Mouse (Mus musculus): ENCODE measurements around the gene Grm8. TPM values are rescaled to one million over a fixed set of nuclear protein-coding genes. Genes with fewer than 3 reads are reported as not detected.

Gene Grm8
- polyA plus RNA-seq, 1 experiment from 2014 or later: 0.04 TPM

GRCm38 (mm10) chr6:27781371-27781770 lies 353.6 kb downstream of the Grm8 start:
- Histone ChIP-seq H3K36me3 (ENCODE audit: control insufficient read depth, insufficient read depth, low read length) (no peaks in the 10 kb centered on the region), H3K4me1 (replicated peaks; ENCODE audit: control insufficient read depth, insufficient read depth, low read length) (no peaks in the 10 kb centered on the region), H3K9me3 (ENCODE audit: control insufficient read depth, low read length) (no peaks in the 10 kb centered on the region), H3K27ac (ENCODE audit: low read length) (no peak overlapping the region), H3K4me3 (ENCODE audit: low read length) (no peak overlapping the region), H3K27me3 (ENCODE audit: control insufficient read depth, insufficient read depth, low read depth, low read length) (no peaks in the 10 kb centered on the region), H3K4me2 (ENCODE audit: low read depth, low read length) (no peak overlapping the region), H3K9ac (ENCODE audit: low read length) (no peak overlapping the region)
- no peak for ATAC-seq (ENCODE audit: low read depth)
- WGBS: 75% methylated on average over 3 of the region's 3 CpGs

DNA sequence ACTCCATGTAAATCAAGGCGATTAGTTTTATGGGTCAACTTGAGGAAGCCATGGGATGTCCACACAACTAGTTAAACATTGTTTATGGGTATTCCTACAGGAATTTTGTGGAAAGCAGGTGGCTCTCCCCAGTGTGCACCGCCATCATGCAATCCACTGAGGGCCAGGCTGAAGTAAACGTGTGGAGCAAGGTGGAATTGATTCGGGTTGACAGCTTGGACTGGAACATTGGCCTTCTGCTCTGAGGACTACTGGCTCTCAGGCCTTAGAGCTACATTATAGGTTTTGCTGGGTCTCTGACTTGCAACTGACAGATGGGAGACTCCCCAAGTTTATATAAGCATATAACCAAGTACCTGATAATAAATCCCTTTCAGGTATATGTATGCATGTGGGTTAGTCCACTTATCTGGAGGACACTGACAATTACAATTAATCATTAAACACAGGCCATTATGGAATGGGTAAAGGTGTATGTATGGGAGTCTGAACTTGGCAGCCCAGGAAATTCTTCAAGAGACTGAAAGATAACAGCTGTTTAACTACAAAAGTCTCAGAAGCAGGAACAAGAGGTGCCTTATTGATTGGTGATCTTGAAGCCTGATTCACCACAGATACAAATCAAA lies 359.2 kb downstream of the Grm8 start:
- Histone ChIP-seq H3K4me3 (ENCODE audit: low read length) (no peak overlapping the region), H3K4me2 (ENCODE audit: low read depth, low read length) (no peak overlapping the region), H3K9ac (ENCODE audit: low read length) (no peak overlapping the region), H3K36me3 (ENCODE audit: control insufficient read depth, insufficient read depth, low read length) (no peaks in the 10 kb centered on the region), H3K9me3 (ENCODE audit: control insufficient read depth, low read length) (no peaks in the 10 kb centered on the region), H3K27ac (ENCODE audit: low read length) (no peak overlapping the region), H3K4me1 (replicated peaks; ENCODE audit: control insufficient read depth, insufficient read depth, low read length) (no peaks in the 10 kb centered on the region), H3K27me3 (ENCODE audit: control insufficient read depth, insufficient read depth, low read depth, low read length) (no peaks in the 10 kb centered on the region)
- 70% methylated on average over 4 of the region's 4 CpGs for WGBS
- no peak for ATAC-seq (ENCODE audit: low read depth)

- WGBS: 75% methylated on average over 6 of the region's 6 CpGs
- no peak for ATAC-seq (ENCODE audit: low read depth)
Measured at GRCm38 (mm10) chr6:27762061-27762460, 372.9 kb downstream of the Grm8 start.

DNA sequence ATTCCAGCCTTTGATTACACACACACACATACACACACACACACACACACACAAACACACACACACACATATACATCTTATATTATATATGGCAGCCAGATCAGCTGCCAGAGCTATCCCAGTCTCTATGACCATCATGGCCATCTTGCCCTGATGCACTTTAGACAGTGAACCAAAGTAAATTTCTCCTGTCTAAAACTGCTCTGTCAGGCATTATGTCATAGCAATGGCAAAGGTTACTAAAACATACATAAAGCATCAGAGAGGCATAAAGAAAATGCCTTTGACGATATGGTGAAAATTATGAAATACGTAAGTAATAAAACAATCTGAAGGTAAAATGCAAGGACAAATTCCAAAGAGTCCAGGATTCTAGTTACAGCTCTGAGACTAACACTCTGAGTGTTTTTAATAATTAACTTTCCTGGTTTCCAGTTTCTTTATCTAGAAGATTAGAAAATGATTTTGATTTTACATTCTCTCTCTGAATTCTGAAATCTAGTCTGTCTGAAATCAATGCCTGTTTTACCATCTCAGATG lies 381.6 kb downstream of the Grm8 start:
- Histone ChIP-seq H3K9ac (ENCODE audit: low read length) (no peak overlapping the region), H3K4me2 (ENCODE audit: low read depth, low read length) (no peak overlapping the region), H3K4me1 (replicated peaks; ENCODE audit: control insufficient read depth, insufficient read depth, low read length) (no peaks in the 10 kb centered on the region), H3K27ac (ENCODE audit: low read length) (no peak overlapping the region), H3K27me3 (ENCODE audit: control insufficient read depth, insufficient read depth, low read depth, low read length) (no peaks in the 10 kb centered on the region), H3K4me3 (ENCODE audit: low read length) (no peak overlapping the region), H3K36me3 (ENCODE audit: control insufficient read depth, insufficient read depth, low read length) (no peaks in the 10 kb centered on the region), H3K9me3 (ENCODE audit: control insufficient read depth, low read length) (no peaks in the 10 kb centered on the region)
- no peak for ATAC-seq (ENCODE audit: low read depth)
- WGBS: 82% methylated on average over 2 of the region's 2 CpGs

More at GRCm38 (mm10) chr6:27762061-27762460, 372.9 kb downstream of the Grm8 start:
- Histone ChIP-seq H3K27me3 (ENCODE audit: control insufficient read depth, insufficient read depth, low read depth, low read length) (no peaks in the 10 kb centered on the region), H3K9me3 (ENCODE audit: control insufficient read depth, low read length) (no peaks in the 10 kb centered on the region), H3K4me3 (ENCODE audit: low read length) (no peak overlapping the region), H3K9ac (ENCODE audit: low read length) (no peak overlapping the region), H3K4me1 (replicated peaks; ENCODE audit: control insufficient read depth, insufficient read depth, low read length) (no peaks in the 10 kb centered on the region), H3K36me3 (ENCODE audit: control insufficient read depth, insufficient read depth, low read length) (no peaks in the 10 kb centered on the region), H3K27ac (ENCODE audit: low read length) (no peak overlapping the region), H3K4me2 (ENCODE audit: low read depth, low read length) (no peak overlapping the region)

DNA sequence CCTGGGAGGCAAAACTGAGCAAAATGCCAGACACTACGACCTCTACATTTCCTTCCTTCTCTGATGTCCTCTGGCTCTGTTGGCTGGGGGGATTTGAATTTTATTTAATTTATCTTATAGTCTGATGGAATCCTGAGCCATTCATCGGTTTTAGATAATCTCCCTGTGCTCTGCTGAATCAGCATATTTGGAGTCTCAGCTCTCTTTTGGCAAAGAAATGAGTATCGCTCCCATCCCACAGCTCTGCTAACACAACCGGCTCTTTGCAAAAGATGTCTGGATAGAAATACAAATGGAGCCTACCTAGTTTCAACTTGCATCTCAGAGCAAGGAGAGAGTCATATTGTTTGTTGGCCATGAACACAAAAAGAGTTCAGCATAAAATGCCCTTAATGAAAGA lies 388.5 kb downstream of the Grm8 start:
- H3K36me3 ChIP-seq (ENCODE audit: control insufficient read depth, insufficient read depth, low read length): no peaks in the 10 kb centered on the region
- no peak for ATAC-seq (ENCODE audit: low read depth)
- no peak overlapping the region for H3K9ac ChIP-seq (ENCODE audit: low read length)
- WGBS: 67% methylated on average over 4 of the region's 4 CpGs
- H3K4me1 ChIP-seq (replicated peaks; ENCODE audit: control insufficient read depth, insufficient read depth, low read length): no peaks in the 10 kb centered on the region
- H3K9me3 ChIP-seq (ENCODE audit: control insufficient read depth, low read length): no peaks in the 10 kb centered on the region
- H3K27me3 ChIP-seq (ENCODE audit: control insufficient read depth, insufficient read depth, low read depth, low read length): no peaks in the 10 kb centered on the region
- no peak overlapping the region for H3K4me3 ChIP-seq (ENCODE audit: low read length)
- H3K27ac ChIP-seq (ENCODE audit: low read length): no peak overlapping the region
- H3K4me2 ChIP-seq (ENCODE audit: low read depth, low read length): no peak overlapping the region

DNA sequence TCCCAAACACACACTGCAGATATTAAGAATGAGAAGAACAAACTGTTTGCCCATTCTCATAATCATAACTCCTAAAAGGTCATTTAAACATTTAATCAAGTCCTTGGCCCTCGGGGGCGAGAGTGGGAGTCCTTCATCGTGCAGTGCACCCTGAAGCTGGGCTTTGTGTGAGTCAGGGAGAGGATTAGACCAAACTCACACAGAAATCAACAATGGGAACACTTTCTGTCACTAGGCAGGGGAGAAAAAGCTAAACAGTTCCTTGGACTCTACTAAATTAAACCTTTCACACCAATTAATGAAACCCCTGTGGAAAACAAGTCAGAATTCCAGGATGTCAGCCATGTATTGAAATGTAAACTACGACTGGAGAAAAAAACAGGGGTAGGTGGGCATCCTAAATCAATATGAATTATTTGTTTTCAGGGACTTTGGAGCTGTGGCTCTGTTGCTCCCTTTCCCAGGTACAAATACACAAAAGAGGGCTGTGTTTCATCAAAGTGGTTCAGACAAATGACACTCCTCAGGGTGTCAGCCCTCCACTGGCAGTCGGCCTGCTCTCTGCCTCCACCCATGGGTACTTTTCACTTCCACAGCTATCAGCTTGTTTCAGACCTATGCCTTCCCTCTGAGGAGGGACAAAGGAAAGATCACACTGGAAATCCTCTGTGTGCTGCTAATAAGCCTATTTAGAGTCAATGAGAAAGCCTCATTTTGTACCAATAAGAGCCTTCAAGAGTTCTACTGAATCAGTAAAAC lies 389.1 kb downstream of the Grm8 start:
- ATAC-seq (ENCODE audit: low read depth): no peak
- Histone ChIP-seq H3K27ac (ENCODE audit: low read length) (no peak overlapping the region), H3K27me3 (ENCODE audit: control insufficient read depth, insufficient read depth, low read depth, low read length) (no peaks in the 10 kb centered on the region), H3K4me2 (ENCODE audit: low read depth, low read length) (no peak overlapping the region), H3K4me3 (ENCODE audit: low read length) (no peak overlapping the region), H3K36me3 (ENCODE audit: control insufficient read depth, insufficient read depth, low read length) (no peaks in the 10 kb centered on the region), H3K9me3 (ENCODE audit: control insufficient read depth, low read length) (no peaks in the 10 kb centered on the region), H3K9ac (ENCODE audit: low read length) (no peak overlapping the region), H3K4me1 (replicated peaks; ENCODE audit: control insufficient read depth, insufficient read depth, low read length) (no peaks in the 10 kb centered on the region)
- WGBS: 31% methylated on average over 5 of the region's 5 CpGs

GRCm38 (mm10) chr6:27689382-27689781 lies 445.6 kb downstream of the Grm8 start:
- no peak overlapping the region for H3K27ac ChIP-seq (ENCODE audit: low read length)
- WGBS: 72% methylated on average over 3 of the region's 3 CpGs
- H3K4me3 ChIP-seq (ENCODE audit: low read length): no peak overlapping the region
- no peaks in the 10 kb centered on the region for H3K36me3 ChIP-seq (ENCODE audit: control insufficient read depth, insufficient read depth, low read length)
- H3K9ac ChIP-seq (ENCODE audit: low read length): no peak overlapping the region
- H3K4me2 ChIP-seq (ENCODE audit: low read depth, low read length): no peak overlapping the region
- no peaks in the 10 kb centered on the region for H3K27me3 ChIP-seq (ENCODE audit: control insufficient read depth, insufficient read depth, low read depth, low read length)
- H3K9me3 ChIP-seq (ENCODE audit: control insufficient read depth, low read length): no peaks in the 10 kb centered on the region
- ATAC-seq (ENCODE audit: low read depth): no peak
- H3K4me1 ChIP-seq (replicated peaks; ENCODE audit: control insufficient read depth, insufficient read depth, low read length): no peaks in the 10 kb centered on the region

GRCm38 (mm10) chr6:27661747-27662435 lies 473.1 kb downstream of the Grm8 start:
- Histone ChIP-seq H3K9me3 (ENCODE audit: control insufficient read depth, low read length) (no peaks in the 10 kb centered on the region), H3K27me3 (ENCODE audit: control insufficient read depth, insufficient read depth, low read depth, low read length) (no peaks in the 10 kb centered on the region), H3K4me2 (ENCODE audit: low read depth, low read length) (no peak overlapping the region), H3K4me3 (ENCODE audit: low read length) (no peak overlapping the region), H3K9ac (ENCODE audit: low read length) (no peak overlapping the region), H3K4me1 (replicated peaks; ENCODE audit: control insufficient read depth, insufficient read depth, low read length) (no peaks in the 10 kb centered on the region), H3K36me3 (ENCODE audit: control insufficient read depth, insufficient read depth, low read length) (no peaks in the 10 kb centered on the region), H3K27ac (ENCODE audit: low read length) (no peak overlapping the region)
- no peak for ATAC-seq (ENCODE audit: low read depth)
- 29% methylated on average over 6 of the region's 6 CpGs for WGBS

GRCm38 (mm10) chr6:27657520-27657919 lies 477.5 kb downstream of the Grm8 start:
- Histone ChIP-seq H3K27me3 (ENCODE audit: control insufficient read depth, insufficient read depth, low read depth, low read length) (no peaks in the 10 kb centered on the region), H3K36me3 (ENCODE audit: control insufficient read depth, insufficient read depth, low read length) (no peaks in the 10 kb centered on the region), H3K27ac (ENCODE audit: low read length) (no peak overlapping the region), H3K4me3 (ENCODE audit: low read length) (no peak overlapping the region), H3K9ac (ENCODE audit: low read length) (no peak overlapping the region), H3K9me3 (ENCODE audit: control insufficient read depth, low read length) (no peaks in the 10 kb centered on the region), H3K4me1 (replicated peaks; ENCODE audit: control insufficient read depth, insufficient read depth, low read length) (no peaks in the 10 kb centered on the region), H3K4me2 (ENCODE audit: low read depth, low read length) (no peak overlapping the region)
- ATAC-seq (ENCODE audit: low read depth): no peak
- WGBS: 58% methylated on average over 1 of the region's 1 CpGs
